8 mouse cellular contexts compared by ENCODE assay signal in genomic region chr6:136930677-136931076, GRCm38 (mm10). TPM values are rescaled to one million over a fixed set of nuclear protein-coding genes. Genes with fewer than 3 reads are reported as not detected.
DNase-seq lines count a peak whose midpoint lies in the region; ATAC-seq and TF ChIP-seq lines count a peak whose summit lies in the region.

No protein-coding gene starts in this region.

- WGBS in limb, embryonic 14.5 days, result 22% methylated on average over 12 of the region's 12 CpGs
- 68% methylated on average over 12 of the region's 12 CpGs for WGBS in midbrain, embryonic 15.5 days

- no peak overlapping the region for H3K4me3 ChIP-seq in ES-Bruce4 (ENCODE audit: low read depth, low read length)
- H3K4me3 ChIP-seq in limb, embryonic 14.5 days (replicated peaks; ENCODE audit: low read length), result no peak overlapping the region
- H3K4me3 ChIP-seq in midbrain, embryonic 15.5 days, result no peak overlapping the region

- H3K9ac ChIP-seq in ES-Bruce4 (ENCODE audit: low read depth, poor library complexity, severe bottlenecking), result no peak overlapping the region
- H3K9ac ChIP-seq in limb, embryonic 14.5 days (ENCODE audit: low read depth, low read length, severe bottlenecking), result no peak overlapping the region
- H3K9ac ChIP-seq in midbrain, embryonic 15.5 days, result no peak overlapping the region

- H3K27me3 ChIP-seq in ES-Bruce4 (ENCODE audit: control insufficient read depth, insufficient read depth, low read length, poor library complexity, severe bottlenecking), result no peaks in the 10 kb centered on the region
- no peaks in the 10 kb centered on the region for H3K27me3 ChIP-seq in limb, embryonic 14.5 days (ENCODE audit: control insufficient read depth, insufficient read depth, low read length)
- no peaks in the 10 kb centered on the region for H3K27me3 ChIP-seq in midbrain, embryonic 15.5 days (replicated peaks)

- peak overlapping the region; percentile 26; the same call in 1 of the 2 replicates for H3K4me2 ChIP-seq in limb, embryonic 14.5 days (replicated peaks; ENCODE audit: low read depth, low read length, severe bottlenecking)
- no peak overlapping the region for H3K4me2 ChIP-seq in midbrain, embryonic 15.5 days

- no peaks in the 10 kb centered on the region for H3K4me1 ChIP-seq in ES-Bruce4 (ENCODE audit: control insufficient read depth, insufficient read depth, low read length)
- H3K4me1 ChIP-seq in limb, embryonic 14.5 days (ENCODE audit: control insufficient read depth, insufficient read depth, low read length), result peaks cover 13% of the 10 kb centered on the region
- no peaks in the 10 kb centered on the region; the same call in 1 of the 2 replicates for H3K4me1 ChIP-seq in midbrain, embryonic 15.5 days

- no peak for TF ChIP-seq CTCF in ES-Bruce4 (IDR thresholded peaks at IDR 0.05; ENCODE audit: low read depth, low read length)

- DNase-seq in embryo, embryonic 10 days (ENCODE audit: low spot score), result peak; percentile 74
- DNase-seq in limb, embryonic 14.5 days (ENCODE audit: low spot score), result peak; percentile 68
- peak; percentile 78 to 86 for DNase-seq in thymus, postnatal 10 days (ENCODE audit: low spot score in 2 of 2)
- DNase-seq in right cerebral cortex, postnatal 36 days (ENCODE audit: low spot score in 2 of 2), result no peak
- no peak for DNase-seq in layer of hippocampus, adult 11-12 months (ENCODE audit: low spot score)

- ATAC-seq in hematopoietic stem cell, adult 5-6 weeks (replicated peaks in 1 of 2; ENCODE audit: insufficient read depth in 1 of 2, low FRiP score in 2 of 2, low TSS enrichment in 1 of 2, low read depth in 1 of 2, poor library complexity in 2 of 2, severe bottlenecking in 2 of 2), result peak; percentile 98 to 100
- ATAC-seq in limb, embryonic 14.5 days (ENCODE audit: low FRiP score, low read depth), result peak; percentile 65
- no peak for ATAC-seq in midbrain, embryonic 15.5 days (replicated peaks)

- no peaks in the 10 kb centered on the region for H3K36me3 ChIP-seq in ES-Bruce4 (ENCODE audit: control insufficient read depth, insufficient read depth, low read length, poor library complexity, severe bottlenecking)
- no peaks in the 10 kb centered on the region for H3K36me3 ChIP-seq in limb, embryonic 14.5 days (ENCODE audit: control insufficient read depth, insufficient read depth, low read length)
- no peaks in the 10 kb centered on the region for H3K36me3 ChIP-seq in midbrain, embryonic 15.5 days (replicated peaks)

- no peaks in the 10 kb centered on the region for H3K9me3 ChIP-seq in ES-Bruce4 (replicated peaks; ENCODE audit: control insufficient read depth, insufficient read depth, low read length, poor library complexity, severe bottlenecking)
- H3K9me3 ChIP-seq in limb, embryonic 14.5 days (ENCODE audit: control insufficient read depth, low read length), result no peaks in the 10 kb centered on the region
- no peaks in the 10 kb centered on the region for H3K9me3 ChIP-seq in midbrain, embryonic 15.5 days

- TF ChIP-seq EP300 in ES-Bruce4 (IDR thresholded peaks at IDR 0.05; ENCODE audit: insufficient read depth, low read depth, low read length), result peak; percentile 81; the same call in 1 of the 2 replicates

- no peak overlapping the region for H3K27ac ChIP-seq in ES-Bruce4 (ENCODE audit: insufficient read depth, low read length)
- 0 out of 2 replicates have a peak overlapping the region, but pooled peaks have one; percentile 6 for H3K27ac ChIP-seq in limb, embryonic 14.5 days (replicated peaks; ENCODE audit: low read depth, low read length)
- H3K27ac ChIP-seq in midbrain, embryonic 15.5 days, result 0 out of 2 replicates have a peak overlapping the region, but pooled peaks have one; percentile 7

- no peak for TF ChIP-seq POLR2A in ES-Bruce4 (IDR thresholded peaks at IDR 0.05; ENCODE audit: insufficient read depth, low read length)
- no peak for TF ChIP-seq POLR2A in limb, embryonic 14.5 days (IDR thresholded peaks at IDR 0.05; ENCODE audit: borderline replicate concordance, extremely low read depth, insufficient read depth, insufficient read length)

RNA-seq across cellular contexts. Expression of gene Pde6h, which starts 7.0 kb away (rescaled TPM):
- polyA plus RNA-seq in ES-Bruce4 (2011; ENCODE audit: insufficient read depth, insufficient read length, low read depth, missing spikeins), result not detected in 2 replicates
- 0.44 TPM in 1 of 2 replicates, not detected in the other for total RNA-seq in hematopoietic stem cell, adult 5-6 weeks (2017)
- polyA plus RNA-seq in limb, embryonic 14.5 days (2012; rRNA removed), result 0.12 and 0.20 TPM in 2 replicates
- 0.23 TPM in 1 of 2 replicates, not detected in the other for polyA plus RNA-seq in limb, embryonic 14.5 days (2014; fragmentation: Nextera tagmentation; extraction: Ambion mirVana)
- polyA plus RNA-seq in midbrain, embryonic 15.5 days (2015; fragmentation: Nextera tagmentation; extraction: Ambion mirVana), result not detected in 2 replicates

RNA-seq across cellular contexts. Expression of gene Erp27, which starts 8.7 kb away (rescaled TPM):
- polyA plus RNA-seq in ES-Bruce4 (2011; ENCODE audit: insufficient read depth, insufficient read length, low read depth, missing spikeins), result not detected in 2 replicates
- total RNA-seq in hematopoietic stem cell, adult 5-6 weeks (2017), result 1.5 TPM in 1 of 2 replicates, not detected in the other
- polyA plus RNA-seq in limb, embryonic 14.5 days (2012; rRNA removed), result 0.52 and 0.59 TPM in 2 replicates
- polyA plus RNA-seq in limb, embryonic 14.5 days (2014; fragmentation: Nextera tagmentation; extraction: Ambion mirVana), result 0.55 and 0.69 TPM in 2 replicates
- polyA plus RNA-seq in midbrain, embryonic 15.5 days (2015; fragmentation: Nextera tagmentation; extraction: Ambion mirVana), result not detected in 2 replicates

RNA-seq across cellular contexts. Expression of gene Arhgdib, which starts 11.0 kb away (rescaled TPM):
- 3.0 and 5.1 TPM in 2 replicates for polyA plus RNA-seq in ES-Bruce4 (2011; ENCODE audit: insufficient read depth, insufficient read length, low read depth, missing spikeins)
- 665 and 866 TPM in 2 replicates for total RNA-seq in hematopoietic stem cell, adult 5-6 weeks (2017)
- polyA plus RNA-seq in limb, embryonic 14.5 days (2012; rRNA removed), result 104 TPM in 2 replicates
- polyA plus RNA-seq in limb, embryonic 14.5 days (2014; fragmentation: Nextera tagmentation; extraction: Ambion mirVana), result 147 and 149 TPM in 2 replicates
- polyA plus RNA-seq in midbrain, embryonic 15.5 days (2015; fragmentation: Nextera tagmentation; extraction: Ambion mirVana), result 15.3 and 16.4 TPM in 2 replicates

RNA-seq across cellular contexts. Expression of gene Mgp, which starts 55.1 kb away (rescaled TPM):
- polyA plus RNA-seq in ES-Bruce4 (2011; ENCODE audit: insufficient read depth, insufficient read length, low read depth, missing spikeins), result 9.7 and 14.5 TPM in 2 replicates
- not detected in 2 replicates for total RNA-seq in hematopoietic stem cell, adult 5-6 weeks (2017)
- 534 and 645 TPM in 2 replicates for polyA plus RNA-seq in limb, embryonic 14.5 days (2012; rRNA removed)
- 338 and 360 TPM in 2 replicates for polyA plus RNA-seq in limb, embryonic 14.5 days (2014; fragmentation: Nextera tagmentation; extraction: Ambion mirVana)
- 14.8 and 15.4 TPM in 2 replicates for polyA plus RNA-seq in midbrain, embryonic 15.5 days (2015; fragmentation: Nextera tagmentation; extraction: Ambion mirVana)

Comparison
In these comparisons a context has a peak if more than half of its experiments do, and no peak if none do; other contexts are left out.
1. DNase-seq: peak in embryo, embryonic 10 days (single experiment), limb, embryonic 14.5 days (single experiment) and thymus, postnatal 10 days (2 of 2); none in right cerebral cortex, postnatal 36 days (0 of 2) and layer of hippocampus, adult 11-12 months (single experiment).